Mouse (Mus musculus) G1E (cell line): ENCODE results near the gene Atxn7l1. TPM values are rescaled to one million over a fixed set of nuclear protein-coding genes. Genes with fewer than 3 reads are reported as not detected.

ENCODE experiments used
- ATAC-seq: 2 replicates; pipeline ENCODE4 v1.8.0; 2016; ENCODE audit warnings: mild to moderate bottlenecking; ENCODE audit not compliant: insufficient number of reproducible peaks, poor library complexity, low FRiP score, severe bottlenecking; ENCODE audit errors: extremely low read depth
- DNase-seq: peaks from one replicate; pipeline ENCODE4 v3.0.0; 2012; ENCODE audit warnings: low spot score
- H3K27me3 ChIP-seq: 2 replicates; pipeline ENCODE4 v1.6.1; 2012; ENCODE audit warnings: mild to moderate bottlenecking, low read length, inconsistent platforms; ENCODE audit not compliant: insufficient read depth
- H3K36me3 ChIP-seq: replicated peaks from 2 replicates; pipeline ENCODE3; 2012; ENCODE audit warnings: mild to moderate bottlenecking, inconsistent platforms
- H3K4me1 ChIP-seq: 2 replicates; pipeline ENCODE4 v1.6.1; 2012; ENCODE audit warnings: low read depth, low read length, inconsistent platforms, mixed read lengths; ENCODE audit not compliant: insufficient read depth
- H3K4me3 ChIP-seq: 2 replicates; pipeline ENCODE4 v1.5.1; 2012; ENCODE audit warnings: low read depth, mild to moderate bottlenecking, inconsistent platforms, low read length, moderate library complexity, mixed read lengths
- H3K9me3 ChIP-seq: replicated peaks from 2 replicates; pipeline ENCODE4 v1.6.1; 2012; ENCODE audit warnings: inconsistent platforms
- CTCF ChIP-seq: IDR thresholded peaks from 2 replicates; pipeline ENCODE4 v1.5.1; 2012; ENCODE audit warnings: low read depth, low read length, inconsistent platforms, mixed read lengths
- GATA1 ChIP-seq: IDR thresholded peaks from 2 replicates; pipeline ENCODE4 v1.6.1; 2012; ENCODE audit warnings: borderline replicate concordance, low read length, inconsistent platforms, mixed read lengths
- GATA2 ChIP-seq: IDR thresholded peaks from 2 replicates; pipeline ENCODE4 v1.6.1; 2012; ENCODE audit warnings: low read depth, low read length, inconsistent platforms, borderline replicate concordance
- POLR2AphosphoS5 ChIP-seq: IDR thresholded peaks from 2 replicates; pipeline ENCODE4 v1.6.1; 2012; ENCODE audit warnings: low read depth, low read length, inconsistent platforms; ENCODE audit not compliant: insufficient replicate concordance
- TAL1 ChIP-seq: conservative IDR thresholded peaks from 2 replicates; pipeline ENCODE4 v1.6.1; 2012; ENCODE audit warnings: low read depth, low read length, inconsistent platforms, mixed read lengths
- polyA plus RNA-seq: library from polyadenylated mRNA; stranded (reverse); fragments of >175 nt; gene quantifications from 2 replicates; pipeline ENCODE4 v1.2.3, GENCODE M21; 2012
- total RNA-seq, 2 experiments: library from RNA; stranded (forward) in 1 of 2; stranded (reverse) in 1 of 2; fragments of 200-1000 nt in 1 of 2; fragments of >200 nt in 1 of 2; fragmentation: Nextera tagmentation in 1 of 2; gene quantifications; 2 replicates each; pipeline ENCODE4 v1.2.3; 2014 to 2017

Atxn7l1 gene
- total and polyA plus RNA-seq, 3 experiments: 51.0 to 282 (median 56.6) TPM

- TF ChIP-seq CTCF (no peak), POLR2AphosphoS5 (no peak), GATA2 (no peak), TAL1 (no peak), GATA1 (no peak)
- Histone ChIP-seq H3K4me3 (no peak overlapping the region), H3K27me3 (no peaks in the 10 kb centered on the region), H3K36me3 (peaks cover 36% of the 10 kb centered on the region), H3K9me3 (no peaks in the 10 kb centered on the region), H3K4me1 (peaks cover 2% of the 10 kb centered on the region; the same call in 1 of the 2 replicates)
- no peak for DNase-seq
- no peak for ATAC-seq
These were observed 96.8 kb downstream of the Atxn7l1 start for GRCm38 (mm10) chr12:33244132-33244875.

GRCm38 (mm10) chr12:33245455-33245854 lies 98.0 kb downstream of the Atxn7l1 start:
- no peak overlapping the region for H3K4me3 ChIP-seq
- peaks cover 2% of the 10 kb centered on the region; the same call in 1 of the 2 replicates for H3K4me1 ChIP-seq
- H3K27me3 ChIP-seq: no peaks in the 10 kb centered on the region
- no peak for DNase-seq
- peaks cover 45% of the 10 kb centered on the region for H3K36me3 ChIP-seq
- ATAC-seq: no peak
- H3K9me3 ChIP-seq: no peaks in the 10 kb centered on the region
- no peak for TF ChIP-seq TAL1
- no peak for TF ChIP-seq GATA1
- TF ChIP-seq POLR2AphosphoS5: no peak

- no peaks in the 10 kb centered on the region for H3K27me3 ChIP-seq
- H3K9me3 ChIP-seq: no peaks in the 10 kb centered on the region
- H3K4me1 ChIP-seq: peaks cover 2% of the 10 kb centered on the region; the same call in 1 of the 2 replicates
- no peak for DNase-seq
- TF ChIP-seq GATA2: no peak
- no peak for ATAC-seq
- H3K36me3 ChIP-seq: peaks cover 48% of the 10 kb centered on the region
- no peak overlapping the region for H3K4me3 ChIP-seq
These were observed 99.4 kb downstream of the Atxn7l1 start for GRCm38 (mm10) chr12:33246878-33247277.

GRCm38 (mm10) chr12:33250197-33250596 lies 102.7 kb downstream of the Atxn7l1 start:
- H3K9me3 ChIP-seq: no peaks in the 10 kb centered on the region
- no peaks in the 10 kb centered on the region for H3K27me3 ChIP-seq
- H3K4me1 ChIP-seq: peaks cover 2% of the 10 kb centered on the region; the same call in 1 of the 2 replicates
- ATAC-seq (no peak), DNase-seq (no peak)
- H3K4me3 ChIP-seq: no peak overlapping the region
- TF ChIP-seq GATA2: no peak
- no peak for TF ChIP-seq CTCF
- TF ChIP-seq TAL1: no peak
- TF ChIP-seq GATA1: no peak
- no peak for TF ChIP-seq POLR2AphosphoS5
- H3K36me3 ChIP-seq: peaks cover 53% of the 10 kb centered on the region

- DNase-seq: no peak
- H3K27me3 ChIP-seq: no peaks in the 10 kb centered on the region
- no peak for ATAC-seq
- peaks cover 54% of the 10 kb centered on the region for H3K36me3 ChIP-seq
- H3K4me3 ChIP-seq: no peak overlapping the region
- no peaks in the 10 kb centered on the region; the same call in 1 of the 2 replicates for H3K4me1 ChIP-seq
- TF ChIP-seq GATA2: no peak
- TF ChIP-seq TAL1: no peak
- TF ChIP-seq CTCF: no peak
- no peak for TF ChIP-seq GATA1
- TF ChIP-seq POLR2AphosphoS5: no peak
- H3K9me3 ChIP-seq: no peaks in the 10 kb centered on the region
These were observed 103.9 kb downstream of the Atxn7l1 start for GRCm38 (mm10) chr12:33251399-33251798.

- H3K9me3 ChIP-seq: no peaks in the 10 kb centered on the region
- H3K4me1 ChIP-seq: no peaks in the 10 kb centered on the region; the same call in 1 of the 2 replicates
- peaks cover 55% of the 10 kb centered on the region for H3K36me3 ChIP-seq
- no peak for TF ChIP-seq CTCF
- no peak for TF ChIP-seq GATA2
- no peaks in the 10 kb centered on the region for H3K27me3 ChIP-seq
- H3K4me3 ChIP-seq: no peak overlapping the region
- no peak for ATAC-seq
- no peak for DNase-seq
These were observed 105.1 kb downstream of the Atxn7l1 start for GRCm38 (mm10) chr12:33252621-33253020.
